Mouse (Mus musculus) splenic B cell, adult 2 months (primary cell): Measurements from ENCODE around the gene Gm21974.

Source experiments
- DNase-seq: peaks from one replicate; pipeline ENCODE4 v3.0.0-alpha.2; 2011; ENCODE audit warnings: low read depth, low spot score
- H3K27me3 ChIP-seq: 2 replicates; pipeline ENCODE4 v1.6.1; 2012; ENCODE audit warnings: mild to moderate bottlenecking, low read length, moderate library complexity, mixed read lengths; ENCODE audit not compliant: control insufficient read depth, poor library complexity, insufficient read depth, severe bottlenecking
- H3K36me3 ChIP-seq: 2 replicates; pipeline ENCODE4 v1.6.1; 2012; ENCODE audit warnings: mild to moderate bottlenecking, low read length, moderate library complexity, mixed read lengths; ENCODE audit not compliant: control insufficient read depth, poor library complexity, insufficient read depth, severe bottlenecking

The Gm21974 gene

DNA sequence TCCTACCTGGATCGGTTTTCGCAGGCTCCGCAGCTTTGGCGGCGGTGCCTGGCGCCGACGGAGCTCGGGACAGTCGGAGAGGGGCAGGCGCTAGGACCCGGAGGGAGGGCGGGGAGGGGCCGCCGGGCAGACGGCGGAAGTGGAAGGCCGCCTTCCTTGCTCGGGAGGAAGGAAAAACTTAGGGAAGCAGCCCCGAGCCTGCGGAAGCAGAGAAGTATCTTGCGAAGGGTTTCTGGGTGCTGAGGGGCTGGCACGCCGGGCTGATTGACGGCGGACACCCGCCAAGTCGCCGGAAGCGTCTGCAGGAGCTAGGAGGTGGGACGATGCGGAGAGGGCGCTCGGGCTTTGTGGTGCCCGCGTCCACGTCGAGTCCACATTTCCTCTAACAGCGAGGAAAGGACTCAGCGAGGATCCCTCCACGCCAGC, 19.2 kb downstream of the Gm21974 start, which contains the start of gene Zfp646:
Gene Zfp646, plus strand, starts transcription at position 181 of the 426 bp plus-strand sequence.
- DNase-seq, result peak; percentile 84
- no peaks in the 10 kb centered on the region for H3K27me3 ChIP-seq
- H3K36me3 ChIP-seq, result peaks cover 11% of the 10 kb centered on the region

- peak; percentile 91 for DNase-seq
- Histone ChIP-seq H3K36me3 (peaks cover 11% of the 10 kb centered on the region), H3K27me3 (no peaks in the 10 kb centered on the region)
These were observed 19.6 kb downstream of the Gm21974 start for GRCm38 (mm10) chr7:127875627-127876001.

DNA sequence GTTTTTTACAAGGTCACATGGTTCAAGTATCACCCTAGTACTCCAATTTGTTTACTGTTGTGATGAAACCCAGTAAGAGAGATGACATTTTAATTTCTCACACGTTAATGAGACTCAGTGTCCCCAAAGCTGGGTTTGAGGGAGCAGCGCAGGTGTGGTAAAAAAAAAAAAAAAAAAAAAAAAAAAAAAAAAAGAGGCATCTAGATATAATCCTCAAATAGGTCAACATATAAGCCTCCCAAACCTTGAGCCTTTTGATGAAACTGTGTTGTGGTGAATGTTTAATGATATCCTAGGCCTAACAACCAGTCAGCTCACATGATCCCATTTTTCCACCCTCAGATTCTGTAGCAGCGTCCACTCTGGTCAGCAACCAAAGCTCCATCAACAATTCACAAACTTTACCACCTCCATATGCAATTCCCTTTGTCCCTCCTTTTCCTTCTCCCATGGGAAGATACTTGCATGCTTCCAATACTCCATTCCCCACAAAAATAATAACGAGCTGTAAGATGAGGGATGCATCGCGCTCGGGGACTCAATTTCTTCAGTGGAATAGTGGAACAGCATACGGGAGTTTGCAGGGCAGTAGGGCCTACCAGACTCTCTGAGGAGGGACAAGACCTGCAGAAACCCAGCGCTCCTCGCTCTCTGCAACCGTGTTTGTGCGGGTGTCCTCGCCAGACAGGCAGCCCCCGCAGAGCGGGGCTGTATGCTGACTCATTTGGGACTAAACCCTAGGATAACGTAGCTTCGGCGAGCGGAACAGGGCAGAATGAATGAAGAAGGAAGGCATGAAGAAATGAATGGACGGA, 20.2 kb downstream of the Gm21974 start:
- DNase-seq, result no peak
- Histone ChIP-seq H3K27me3 (no peaks in the 10 kb centered on the region), H3K36me3 (peaks cover 11% of the 10 kb centered on the region)

GRCm38 (mm10) chr7:127870136-127870821, 25.0 kb downstream of the Gm21974 start:
- DNase-seq, result peak; percentile 33
- peaks cover 4% of the 10 kb centered on the region for H3K36me3 ChIP-seq

GRCm38 (mm10) chr7:127869149-127869810, 26.0 kb downstream of the Gm21974 start:
- Histone ChIP-seq H3K36me3 (peaks cover 4% of the 10 kb centered on the region), H3K27me3 (no peaks in the 10 kb centered on the region)
- DNase-seq, result no peak

More at GRCm38 (mm10) chr7:127870136-127870821, 25.0 kb downstream of the Gm21974 start:
- H3K27me3 ChIP-seq, result no peaks in the 10 kb centered on the region

DNA sequence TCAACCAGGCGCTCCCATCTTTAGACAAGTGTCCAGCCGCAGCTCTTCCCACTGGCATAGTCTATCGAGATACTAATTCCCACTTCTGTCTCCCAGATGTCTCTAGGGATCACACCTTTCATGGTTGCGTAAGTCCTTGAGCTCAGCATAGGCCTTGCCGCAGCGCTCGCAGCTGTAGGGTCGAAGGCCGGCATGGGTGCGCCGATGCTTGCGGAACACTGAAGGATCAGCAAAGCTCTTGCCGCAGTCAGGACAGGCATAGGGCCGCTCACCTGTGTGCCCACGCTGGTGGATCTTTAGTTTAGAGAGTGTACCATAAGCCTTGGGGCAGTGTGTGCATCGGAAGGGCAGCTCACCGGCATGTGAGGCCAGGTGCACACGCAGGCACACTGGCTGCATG, 27.6 kb downstream of the Gm21974 start:
- H3K27me3 ChIP-seq, result no peaks in the 10 kb centered on the region
- peaks cover 4% of the 10 kb centered on the region for H3K36me3 ChIP-seq
- no peak for DNase-seq

DNA sequence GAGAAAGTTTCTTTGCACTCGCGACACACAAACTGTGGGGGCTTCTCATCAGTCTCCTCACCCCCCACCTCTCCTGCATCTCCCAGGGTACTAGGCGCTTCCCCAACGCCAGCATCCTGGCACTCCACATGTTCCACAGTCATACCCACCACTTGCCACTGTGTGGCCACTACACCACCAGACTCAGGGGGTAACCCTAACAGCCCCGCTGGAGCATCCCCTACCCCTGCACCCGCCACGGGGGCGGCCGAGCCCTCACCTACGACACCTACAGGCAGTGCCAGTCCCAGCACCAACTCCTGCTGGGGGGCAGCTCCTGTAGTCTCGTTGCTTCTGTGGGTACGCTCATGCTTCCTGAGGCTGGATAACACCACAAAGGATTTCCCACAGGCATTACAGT, 28.8 kb downstream of the Gm21974 start:
- Histone ChIP-seq H3K27me3 (no peaks in the 10 kb centered on the region), H3K36me3 (peaks cover 4% of the 10 kb centered on the region)
- no peak for DNase-seq

- no peak for DNase-seq
- H3K27me3 ChIP-seq, result no peaks in the 10 kb centered on the region
- H3K36me3 ChIP-seq, result no peaks in the 10 kb centered on the region
These were observed 37.0 kb downstream of the Gm21974 start for GRCm38 (mm10) chr7:127858258-127858657.

- Histone ChIP-seq H3K27me3 (no peaks in the 10 kb centered on the region), H3K36me3 (no peaks in the 10 kb centered on the region; the same call in 1 of the 2 replicates)
- DNase-seq, result no peak
These were observed 44.3 kb downstream of the Gm21974 start for GRCm38 (mm10) chr7:127850906-127851305.

DNA sequence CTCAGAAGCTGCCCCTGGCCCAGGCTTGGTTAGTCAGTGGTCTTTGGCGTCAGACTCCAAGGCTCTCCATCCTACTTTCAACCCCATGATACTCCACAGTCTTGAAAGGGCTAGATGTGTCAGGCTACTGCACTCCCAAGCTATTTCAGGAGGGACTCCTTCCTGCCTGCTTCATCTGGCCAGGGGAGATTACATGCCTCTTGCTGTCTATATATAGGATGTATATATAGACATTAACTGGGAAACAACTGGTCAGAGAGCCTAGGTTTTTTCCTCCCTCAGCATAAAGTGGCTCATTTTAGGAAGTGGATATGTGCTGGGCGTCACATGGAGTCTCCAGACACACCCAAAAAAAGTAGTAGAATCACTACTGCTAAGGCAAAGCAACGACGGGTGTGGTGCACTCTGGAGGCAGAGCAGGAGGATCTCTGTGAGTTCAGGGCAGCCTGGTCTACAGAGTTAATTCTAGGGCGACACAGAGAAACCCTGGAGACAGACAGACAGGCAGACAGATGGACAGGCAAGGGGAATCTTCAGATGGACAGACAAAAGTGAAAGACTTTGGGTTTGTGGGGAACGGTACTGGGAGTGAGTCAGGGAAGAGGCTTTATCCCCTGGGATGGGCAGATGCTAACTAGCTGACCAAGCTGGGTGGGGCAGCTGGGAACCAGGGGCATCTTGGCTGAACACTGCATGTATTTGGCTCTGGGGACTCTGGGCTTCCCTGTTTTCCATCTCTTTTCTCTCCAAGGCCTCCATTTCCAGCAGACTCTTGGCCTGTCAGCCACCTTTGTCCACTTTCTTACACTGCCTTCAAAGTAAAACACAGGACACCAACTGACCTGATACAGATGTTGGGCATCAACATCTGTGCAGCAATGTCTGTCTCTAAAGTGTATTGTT, 45.0 kb downstream of the Gm21974 start:
- no peaks in the 10 kb centered on the region; the same call in 1 of the 2 replicates for H3K36me3 ChIP-seq
- no peak for DNase-seq

GRCm38 (mm10) chr7:127842001-127842718, 53.1 kb downstream of the Gm21974 start:
- peak; percentile 84 for DNase-seq

More for the DNA sequence above, 45.0 kb downstream of the Gm21974 start:
- no peaks in the 10 kb centered on the region for H3K27me3 ChIP-seq

GRCm38 (mm10) chr7:127841340-127842000, 53.8 kb downstream of the Gm21974 start:
- peaks cover 4% of the 10 kb centered on the region for H3K36me3 ChIP-seq
- no peaks in the 10 kb centered on the region for H3K27me3 ChIP-seq
- DNase-seq, result peak; percentile 92

More at GRCm38 (mm10) chr7:127842001-127842718, 53.1 kb downstream of the Gm21974 start:
- Histone ChIP-seq H3K36me3 (peaks cover 4% of the 10 kb centered on the region), H3K27me3 (no peaks in the 10 kb centered on the region)

DNA sequence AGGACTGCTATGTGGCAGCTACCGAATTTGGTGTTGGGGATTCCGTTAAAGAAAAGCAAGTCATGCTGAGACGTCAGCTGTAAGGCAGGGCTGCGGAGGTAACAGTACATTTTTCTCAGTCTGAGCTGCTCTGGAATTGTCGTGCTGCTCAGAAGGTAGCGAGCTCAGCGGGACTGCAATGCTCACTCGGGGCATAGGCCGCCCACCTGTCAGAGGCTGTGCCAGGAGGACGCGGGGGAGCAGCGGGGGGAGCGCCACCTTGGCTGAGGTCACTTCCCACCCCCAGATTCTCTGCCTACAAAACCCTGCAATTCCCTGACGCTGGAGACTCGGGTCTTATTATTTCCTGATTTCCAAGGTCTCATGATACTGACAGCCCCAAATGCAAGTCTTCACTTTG, 54.4 kb downstream of the Gm21974 start:
- DNase-seq, result no peak
- Histone ChIP-seq H3K27me3 (no peaks in the 10 kb centered on the region), H3K36me3 (peaks cover 4% of the 10 kb centered on the region; the same call in 1 of the 2 replicates)
